Mouse (Mus musculus): ENCODE results near the gene Gm20716. TPM values are rescaled to one million over a fixed set of nuclear protein-coding genes. Genes with fewer than 3 reads are reported as not detected.

The Gm20716 gene
- total RNA-seq, 2 experiments from 2014 or later = 26.9 to 32.7 TPM

Small RNA genes lying within 50 kb of the gene (microRNA-seq; reads per million reads assigned to microRNA genes)
- gene Gm24561 = 0 reads per million in 2 experiments

Other genes starting within 250 kb of the Gm20716 start
- under 1 TPM in 1 of 2 experiments, not detected in 1; 0.42 TPM for gene Ripor3, start 219.7 kb downstream of the Gm20716 start, total RNA-seq (2021)
- 1 to 10 TPM; 4.2 TPM for gene Pard6b, start 149.4 kb downstream of the Gm20716 start, total RNA-seq (2021)
- 100 to 1,000 TPM in 1 of 2 experiments, 10 to 100 TPM in 1; 78.3 to 102 TPM for gene Adnp, start 23.3 kb downstream of the Gm20716 start, total RNA-seq (2021)
- 10 to 100 TPM; 68.7 to 71.0 TPM for gene Dpm1, start 227 bp upstream of the Gm20716 start, total RNA-seq (2021)
- 10 to 100 TPM; 17.1 to 17.7 TPM for gene Mocs3, start 258 bp upstream of the Gm20716 start, total RNA-seq (2021)
- 10 to 100 TPM; 38.0 to 38.6 TPM for gene Kcng1, start 51.4 kb upstream of the Gm20716 start, total RNA-seq (2021)

Data from layer of hippocampus, postnatal 25 days (tissue).